Mouse (Mus musculus) C2C12 (cell line): ENCODE measurements at regions not wholly inside any gene's neighbourhood (a gene's known extent, or its start where the extent isn't known, plus 50 kb on each side); places are given as distances from the start of the nearest gene placed in this dataset.

ENCODE experiments used
- CEBPB ChIP-seq: IDR thresholded peaks from one replicate; pipeline ENCODE4 v1.6.1; 2011; ENCODE audit warnings: low read depth, mild to moderate bottlenecking, control low read depth, moderate library complexity
- CTCF ChIP-seq: IDR thresholded peaks from one replicate; pipeline ENCODE4 v1.5.1; 2011; ENCODE audit not compliant: control insufficient read depth, insufficient read depth, insufficient read length
- FOSL1 ChIP-seq: IDR thresholded peaks from one replicate; pipeline ENCODE4 v1.8.0; 2011; ENCODE audit warnings: mild to moderate bottlenecking, low read length; ENCODE audit not compliant: poor library complexity, insufficient read depth, severe bottlenecking
- MAX ChIP-seq: IDR thresholded peaks from one replicate; pipeline ENCODE4 v1.6.1; 2011; ENCODE audit warnings: mild to moderate bottlenecking, control low read depth
- USF1 ChIP-seq: IDR thresholded peaks from one replicate; pipeline ENCODE4 v1.6.1; 2011; ENCODE audit warnings: low read depth, mild to moderate bottlenecking, control low read depth, moderate library complexity

GRCm38 (mm10) chr14:47868258-47868780 lies 220.1 kb downstream of the Ktn1 start:
- TF ChIP-seq CTCF (no peak), FOSL1 (peak; percentile 13), CEBPB (no peak), MAX (no peak), USF1 (no peak)
